Mouse (Mus musculus): ENCODE measurements at regions not wholly inside any gene's neighbourhood (a gene's known extent, or its start where the extent isn't known, plus 50 kb on each side); places are given as distances from the start of the nearest gene placed in this dataset.

- no peak for TF ChIP-seq CTCF (conservative IDR thresholded peaks at IDR 0.05; ENCODE audit: insufficient read depth, insufficient read length, low read depth, low read length)
- TF ChIP-seq POLR2A (IDR thresholded peaks at IDR 0.05; ENCODE audit: low read depth, low read length) = no peak
These were observed 397.4 kb upstream of the Mctp2 start for GRCm38 (mm10) chr7:72703652-72704341.

Data from kidney, adult 2 months (tissue).